Mouse (Mus musculus): Measurements from ENCODE around the gene Golm1. TPM values are rescaled to one million over a fixed set of nuclear protein-coding genes. Genes with fewer than 3 reads are reported as not detected.

Golm1 gene
- total RNA-seq, 2 experiments from 2014 or later, result 18.5 to 22.7 TPM

DNA sequence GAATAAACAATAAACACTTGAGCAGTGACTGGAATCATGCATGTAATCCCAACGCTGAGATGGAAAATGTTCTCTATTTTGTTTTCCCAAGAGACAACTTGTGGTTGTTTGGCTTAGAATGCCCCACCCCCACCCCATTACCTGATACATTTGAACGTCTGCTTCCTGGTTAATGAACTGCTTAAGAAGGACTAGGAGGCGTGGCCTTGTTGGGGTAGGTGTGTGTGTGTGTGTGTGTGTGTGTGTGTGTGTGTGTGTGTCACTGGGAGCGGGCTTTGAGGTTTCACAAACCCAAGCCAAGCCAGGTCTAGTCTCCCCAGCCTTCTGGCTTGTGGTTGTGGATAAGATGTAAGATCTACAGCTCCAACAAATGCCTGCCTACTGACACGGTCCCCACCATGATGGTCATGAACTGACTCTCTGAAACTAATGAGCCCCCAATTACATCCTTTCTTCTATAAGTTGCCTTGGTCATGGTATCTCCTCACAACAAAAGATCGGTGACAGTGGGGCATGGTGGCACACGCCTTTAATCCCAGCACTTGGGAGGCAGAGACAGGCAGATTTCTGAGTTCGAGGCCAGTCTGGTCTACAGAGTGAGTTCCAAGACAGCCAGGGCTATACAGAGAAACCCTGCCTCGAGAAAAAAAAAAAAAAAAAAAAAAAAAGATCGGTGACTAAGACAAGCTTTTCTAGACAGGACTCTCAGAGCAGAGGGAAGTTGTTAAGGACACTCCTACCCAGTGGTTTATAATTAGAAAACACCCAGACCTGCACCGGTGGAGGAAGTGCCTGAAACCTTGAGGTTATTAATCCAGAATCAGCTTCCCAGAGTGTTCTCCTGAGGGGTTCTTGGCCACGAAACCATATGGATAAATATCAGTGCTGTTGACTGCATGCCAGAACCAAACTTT is 962 bp upstream of the Golm1 start:
- peak in 1 of 2 experiments; percentile 17 for DNase-seq (ENCODE audit: low spot score in 2 of 2)

DNA sequence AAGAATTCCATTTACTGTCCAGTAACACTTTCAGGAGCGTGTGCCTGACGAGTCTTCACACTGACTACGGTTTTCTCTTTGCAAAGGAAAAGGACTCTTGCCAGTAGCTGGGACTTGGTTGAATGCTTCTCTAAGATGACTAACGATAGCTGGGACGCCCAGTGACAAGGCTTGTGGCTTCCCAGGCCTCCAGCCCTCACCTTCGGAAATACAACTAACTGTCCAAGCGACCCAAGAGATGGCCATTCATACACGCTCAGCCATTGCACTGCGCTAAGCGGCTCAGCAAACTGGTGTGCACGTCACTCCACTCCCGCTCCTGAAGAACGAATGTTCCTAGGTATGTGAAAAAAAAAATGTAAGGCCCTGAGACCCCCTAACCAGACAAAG is 855 bp downstream of the Golm1 start:
- no peak for DNase-seq (ENCODE audit: low spot score in 2 of 2)

DNA sequence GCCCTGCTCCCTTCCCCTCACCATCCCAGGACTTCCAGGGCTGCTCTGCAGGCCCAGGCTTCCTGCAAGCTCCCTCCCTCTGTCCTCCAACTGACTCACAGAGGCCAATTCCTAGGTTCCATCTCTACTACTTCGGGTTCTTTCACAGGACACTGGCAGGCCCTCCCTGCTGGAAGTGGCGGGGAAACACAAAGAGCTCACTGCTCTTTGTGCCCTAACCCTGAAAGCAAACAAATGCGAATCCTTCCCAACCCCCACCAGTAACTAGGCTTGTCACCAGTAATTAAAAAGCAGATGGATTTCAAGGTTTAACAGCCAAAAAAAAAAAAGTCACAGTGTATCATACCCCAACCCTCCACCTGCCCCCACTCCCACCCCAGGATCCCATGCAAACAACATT is 1.4 kb downstream of the Golm1 start:
- DNase-seq (ENCODE audit: low spot score in 2 of 2), result no peak

DNA sequence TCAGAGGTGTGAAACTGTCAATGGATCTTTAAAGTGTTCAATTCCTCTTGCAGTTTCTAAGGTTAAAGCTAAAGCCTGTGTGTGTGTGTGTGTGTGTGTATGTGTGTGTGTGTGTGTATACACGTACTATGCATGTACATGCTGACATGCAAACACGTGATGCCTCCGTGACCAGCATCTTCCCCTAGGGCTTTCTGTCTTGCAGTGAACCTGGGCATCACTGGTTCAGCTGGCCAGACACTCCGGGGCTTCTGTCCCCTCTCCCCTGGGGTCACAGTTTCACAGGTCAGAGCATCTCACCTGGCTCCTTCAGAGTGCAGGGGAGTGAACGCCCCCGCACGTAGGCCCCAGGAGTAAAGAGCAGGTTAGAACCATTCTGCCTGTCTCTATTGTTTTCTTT is 2.0 kb downstream of the Golm1 start:
- no peak for DNase-seq (ENCODE audit: low spot score in 2 of 2)

DNA sequence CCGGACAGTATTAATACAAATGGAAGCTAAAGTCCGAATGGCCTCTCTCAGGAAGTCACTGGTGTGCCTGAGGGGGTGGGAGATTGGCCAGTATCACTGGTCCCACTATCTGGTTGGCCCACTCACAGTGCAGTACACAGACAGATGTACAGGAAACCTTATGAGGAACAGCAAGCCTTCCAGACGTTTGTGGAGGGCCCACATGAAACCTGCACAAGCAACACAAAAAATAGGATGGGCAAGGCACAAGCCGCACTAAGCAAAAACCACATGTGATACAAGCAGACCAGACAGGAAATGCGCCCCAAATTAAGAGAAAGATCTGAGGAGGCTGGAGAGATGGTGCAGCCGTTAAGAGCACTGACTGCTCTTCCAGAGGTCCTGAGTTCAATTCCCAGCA is 3.4 kb downstream of the Golm1 start:
- no peak for DNase-seq (ENCODE audit: low spot score in 2 of 2)

DNA sequence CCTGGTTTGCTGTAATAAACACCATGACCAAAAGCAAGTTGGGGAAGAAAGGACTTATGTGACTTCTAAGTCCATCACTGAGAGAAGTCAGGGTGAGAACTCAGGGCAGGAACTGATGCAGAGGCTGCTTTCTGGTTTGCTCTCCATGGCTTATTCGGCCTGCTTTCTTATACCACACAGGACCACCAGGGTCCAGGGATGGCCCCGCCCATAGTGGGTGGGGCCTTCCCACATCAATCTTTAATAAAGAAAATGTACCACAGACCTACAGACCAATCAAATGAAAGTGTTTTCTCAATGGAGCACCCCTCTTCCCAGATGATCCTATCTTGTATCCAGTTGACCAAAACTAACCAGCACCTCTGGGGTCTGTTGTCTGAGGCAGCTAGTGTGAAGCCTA is 4.1 kb downstream of the Golm1 start:
- DNase-seq (ENCODE audit: low spot score in 2 of 2), result no peak

DNA sequence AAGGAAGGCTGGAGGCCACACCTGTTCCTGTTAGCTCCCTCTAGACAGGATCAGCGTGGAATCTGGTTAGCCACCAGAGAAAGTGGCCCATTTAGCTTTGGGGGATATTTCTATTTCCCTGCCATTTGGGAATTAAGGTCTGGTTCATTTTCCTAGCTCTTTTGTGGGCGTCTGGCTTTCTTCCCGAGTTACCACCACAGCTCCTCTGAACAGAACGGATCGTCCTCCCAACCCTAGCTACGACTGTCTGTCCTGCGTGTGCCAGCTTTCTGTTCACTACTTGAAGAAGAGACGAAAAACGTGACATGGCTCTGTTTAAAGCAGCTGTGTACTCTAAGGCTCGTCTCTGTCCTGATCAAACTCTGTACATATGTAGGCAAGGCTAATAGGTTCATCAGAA is 5.7 kb downstream of the Golm1 start:
- DNase-seq (ENCODE audit: low spot score in 2 of 2), result no peak

DNA sequence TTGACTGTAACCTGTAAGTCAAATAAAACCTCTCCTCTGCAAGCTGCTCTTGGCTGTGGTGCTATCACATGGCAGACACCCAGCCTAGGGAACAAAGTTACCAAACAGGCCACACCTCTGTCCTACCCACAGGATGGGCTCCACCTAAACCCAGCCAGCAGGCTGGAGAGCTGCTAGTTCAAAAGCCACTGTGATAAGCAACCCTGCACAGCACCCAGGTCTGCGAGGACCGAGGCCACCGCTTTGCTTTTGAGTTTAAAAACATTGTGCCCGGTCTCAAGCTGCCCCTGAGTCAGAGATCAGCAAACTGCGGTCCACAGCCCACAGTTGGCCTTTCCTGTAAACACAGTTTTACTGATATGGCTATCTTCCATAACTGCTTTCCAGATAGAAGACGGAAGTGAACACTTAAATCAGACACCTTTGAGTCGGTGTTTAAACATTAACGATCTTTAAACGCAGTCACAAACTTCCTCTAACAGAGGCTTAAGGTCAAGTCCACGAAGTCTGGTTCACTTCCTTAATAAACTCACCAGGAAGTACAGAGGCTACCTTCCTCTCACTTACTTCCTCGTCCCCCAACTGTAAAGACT is 7.0 kb downstream of the Golm1 start:
- no peak for DNase-seq (ENCODE audit: low spot score in 2 of 2)

DNA sequence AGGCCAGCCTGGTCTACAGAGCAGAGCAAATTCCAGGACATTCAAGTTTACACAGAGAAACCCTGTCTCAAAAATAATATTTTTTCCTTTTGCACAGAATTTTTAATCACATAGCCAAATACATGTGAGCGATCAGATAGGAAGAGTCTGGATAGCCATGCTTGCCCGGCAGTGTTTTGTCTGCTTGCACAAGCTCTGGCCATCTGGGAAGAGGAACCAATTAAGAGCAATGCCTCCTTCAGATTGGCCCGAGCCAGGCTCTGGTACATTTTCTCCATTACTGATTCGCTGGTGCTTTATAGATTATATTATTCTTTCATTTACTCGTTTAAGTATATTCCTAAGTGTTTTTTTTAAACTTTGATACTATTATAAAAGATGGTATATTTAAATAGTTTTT is 7.8 kb downstream of the Golm1 start:
- DNase-seq (ENCODE audit: low spot score in 2 of 2), result no peak

DNA sequence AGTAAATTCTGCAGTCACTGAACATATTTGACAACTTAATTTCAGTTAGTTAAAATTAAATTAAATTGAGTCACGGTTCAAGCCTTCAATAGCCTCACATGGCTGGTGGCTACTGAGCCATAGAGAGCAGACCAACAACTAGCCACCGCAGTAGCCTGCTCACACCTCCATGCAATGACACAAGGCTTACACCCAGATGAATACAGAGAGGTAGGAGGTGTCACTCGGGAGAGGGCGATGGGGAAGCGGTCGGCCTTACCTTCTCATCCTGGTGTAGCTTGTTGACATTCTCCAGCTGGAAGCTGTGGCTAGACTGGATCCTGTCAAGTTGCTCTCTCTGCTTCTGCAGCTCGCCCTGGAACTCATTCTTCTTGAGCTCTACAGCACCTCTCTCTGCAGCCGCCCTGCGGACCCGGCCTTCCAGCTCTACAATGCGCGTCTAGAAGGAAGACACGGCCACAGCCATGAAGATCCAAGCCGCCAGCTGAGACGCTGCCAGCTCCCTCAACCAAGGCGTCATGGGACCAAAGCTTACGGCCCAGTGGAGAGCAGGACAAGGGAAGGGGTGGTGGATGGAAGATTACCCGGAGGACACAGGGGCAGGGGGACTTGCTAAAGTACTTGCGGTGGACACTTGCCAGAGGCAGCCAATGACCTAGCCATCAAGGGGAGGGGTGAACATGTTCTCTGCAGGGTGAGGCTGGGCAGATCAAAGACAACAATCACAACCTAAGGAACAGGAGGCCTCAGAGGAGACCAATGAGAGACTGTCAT is 11.5 kb downstream of the Golm1 start:
- DNase-seq (ENCODE audit: low spot score in 2 of 2), result no peak

DNA sequence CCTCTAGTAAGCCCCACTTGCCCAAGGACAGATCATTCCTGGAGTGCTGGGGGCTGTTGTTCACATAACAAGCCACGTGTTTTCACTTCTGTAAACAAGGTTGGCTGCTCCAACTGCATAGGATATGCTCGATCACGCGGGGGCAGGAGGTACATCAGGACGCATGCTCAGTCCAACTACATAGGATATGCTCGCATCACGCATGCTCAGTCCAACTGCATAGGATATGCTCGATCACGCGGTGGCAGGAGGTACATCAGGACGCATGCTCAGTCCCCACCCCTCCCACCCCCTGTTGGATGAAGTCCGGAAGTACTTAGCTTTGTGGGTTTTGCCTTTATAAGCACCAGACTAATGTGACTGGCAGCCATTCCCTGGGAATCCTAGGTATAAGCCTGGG is 13.6 kb downstream of the Golm1 start:
- DNase-seq (ENCODE audit: low spot score in 2 of 2), result no peak

DNA sequence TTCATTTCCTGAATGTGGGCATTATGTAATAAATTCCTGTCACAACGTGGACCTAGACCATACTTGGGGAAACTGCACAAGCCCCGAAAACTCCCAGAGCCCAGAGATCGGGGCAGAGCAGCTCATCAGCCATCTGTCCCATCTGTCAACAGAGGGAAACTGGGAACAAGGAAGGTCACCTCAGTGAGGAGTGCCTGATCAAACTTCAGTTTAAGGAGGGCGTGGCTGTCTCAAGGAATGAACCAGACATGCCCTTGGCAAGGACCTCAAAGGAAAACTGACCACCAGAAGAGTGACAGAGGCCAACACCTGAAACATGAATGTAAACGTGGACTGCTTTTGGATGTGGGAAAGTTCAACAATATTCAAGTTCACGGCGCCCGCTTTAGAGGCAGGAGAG is 14.2 kb downstream of the Golm1 start:
- DNase-seq (ENCODE audit: low spot score in 2 of 2), result no peak

DNA sequence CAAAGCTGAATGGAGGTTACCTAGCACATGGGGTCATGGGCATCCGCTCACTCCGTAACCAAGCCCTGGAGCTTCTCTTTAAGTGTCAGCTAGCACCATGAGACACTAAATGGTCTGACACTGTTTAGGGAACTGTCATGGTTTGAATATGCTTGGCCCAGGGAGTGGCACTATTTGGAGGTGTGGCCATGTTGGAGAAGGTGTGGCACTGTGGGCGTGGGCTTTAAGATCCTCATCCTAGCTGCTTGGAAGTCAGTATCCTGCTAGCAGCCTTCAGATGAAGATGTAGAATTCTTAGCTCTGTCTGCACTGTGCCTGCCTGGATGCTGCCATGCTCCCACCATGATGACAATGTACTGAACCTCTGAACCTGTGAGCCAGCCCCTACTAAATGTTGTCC is 15.2 kb downstream of the Golm1 start:
- DNase-seq (ENCODE audit: low spot score in 2 of 2), result no peak

DNA sequence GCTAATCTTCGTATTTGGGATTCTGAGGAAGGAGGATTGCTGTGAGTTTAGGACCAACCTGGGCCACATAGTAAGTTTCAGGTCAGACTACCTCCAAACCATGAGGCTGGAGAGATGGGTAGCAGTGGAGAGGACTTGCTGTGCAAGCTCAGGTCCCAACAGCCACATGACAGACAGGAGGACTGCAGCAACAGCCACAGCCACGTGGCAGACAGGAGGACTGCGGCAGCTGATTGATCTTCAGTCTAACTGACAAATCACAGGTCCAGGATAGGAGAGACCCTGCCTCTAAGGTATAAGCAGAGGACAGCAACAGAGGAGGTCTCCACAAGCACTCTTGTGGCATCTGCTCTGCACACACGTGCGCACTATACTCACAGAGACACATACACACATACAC is 17.8 kb downstream of the Golm1 start:
- no peak for DNase-seq (ENCODE audit: low spot score in 2 of 2)

DNA sequence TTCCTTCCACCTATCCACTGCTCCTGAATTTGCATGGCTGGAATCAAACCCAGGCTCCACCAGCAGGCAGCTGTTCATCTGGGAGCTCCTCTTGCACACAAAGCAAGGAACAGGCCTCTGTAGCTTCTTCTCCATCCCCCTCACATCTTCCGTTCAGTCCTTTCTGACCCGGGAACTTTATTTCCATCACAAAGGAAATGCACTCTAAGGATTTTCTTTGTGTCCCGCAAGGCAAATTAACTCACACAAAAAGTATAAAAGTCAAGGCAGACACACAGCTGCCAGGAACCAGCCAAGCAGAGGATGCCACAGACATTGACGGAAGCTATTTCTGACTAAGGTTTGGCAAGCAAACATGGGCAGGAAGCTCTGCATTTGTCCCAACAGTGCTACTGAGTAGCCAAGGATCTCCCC is 18.6 kb downstream of the Golm1 start:
- DNase-seq (ENCODE audit: low spot score in 2 of 2), result no peak

DNA sequence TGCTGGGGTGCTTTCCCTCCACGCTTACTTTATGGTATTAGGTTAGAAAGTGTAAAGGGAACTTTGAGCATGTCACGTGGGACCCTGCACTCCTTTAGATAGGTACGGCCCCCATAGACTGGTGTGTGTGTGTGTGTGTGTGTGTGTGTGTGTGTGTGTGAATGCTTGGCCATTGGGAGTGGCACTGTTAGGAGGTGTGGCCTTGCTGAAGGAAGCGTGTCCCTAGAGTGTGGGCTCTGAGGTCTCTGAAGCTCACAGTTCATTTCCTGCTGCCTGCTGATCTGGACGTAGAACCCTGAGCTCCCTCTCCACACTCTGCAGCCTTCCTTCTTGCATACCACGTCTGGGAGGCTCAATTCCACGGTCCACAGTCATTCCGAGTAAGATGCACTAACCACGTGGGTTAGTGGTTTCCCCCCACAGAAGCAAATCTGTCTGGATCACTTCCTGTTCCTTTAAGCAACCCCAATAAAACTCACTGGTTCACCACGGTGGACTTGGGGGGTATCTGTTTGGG is 19.2 kb downstream of the Golm1 start:
- no peak for DNase-seq (ENCODE audit: low spot score in 2 of 2)

DNA sequence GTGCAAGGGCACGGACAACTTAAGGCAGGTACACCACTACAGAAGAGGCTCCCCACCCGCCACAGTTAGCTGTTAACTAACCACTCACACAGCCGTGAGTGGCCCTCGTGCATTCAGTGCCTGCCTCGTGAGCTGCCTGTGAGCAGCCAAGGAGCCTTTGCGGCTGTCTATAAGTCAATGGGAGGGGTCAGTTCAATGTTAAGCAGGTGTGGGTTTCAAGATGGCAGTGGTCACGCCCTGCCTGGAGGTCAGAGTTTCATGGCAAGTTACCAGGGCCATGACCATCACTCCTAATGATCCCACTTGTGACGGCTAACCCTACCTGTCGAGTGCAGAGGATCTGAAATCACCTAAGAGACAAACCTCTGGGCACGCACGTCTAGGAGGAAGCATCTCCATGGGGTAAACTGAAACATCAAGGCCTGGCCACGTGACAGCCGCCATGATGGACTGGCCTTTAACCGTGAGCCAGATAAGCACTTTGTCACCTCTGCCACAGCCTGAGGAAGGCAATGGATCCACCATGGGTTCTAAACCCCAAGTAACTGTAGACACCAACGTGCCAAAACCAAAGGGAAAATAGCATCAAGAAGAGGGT is 19.8 kb downstream of the Golm1 start:
- no peak for DNase-seq (ENCODE audit: low spot score in 2 of 2)

DNA sequence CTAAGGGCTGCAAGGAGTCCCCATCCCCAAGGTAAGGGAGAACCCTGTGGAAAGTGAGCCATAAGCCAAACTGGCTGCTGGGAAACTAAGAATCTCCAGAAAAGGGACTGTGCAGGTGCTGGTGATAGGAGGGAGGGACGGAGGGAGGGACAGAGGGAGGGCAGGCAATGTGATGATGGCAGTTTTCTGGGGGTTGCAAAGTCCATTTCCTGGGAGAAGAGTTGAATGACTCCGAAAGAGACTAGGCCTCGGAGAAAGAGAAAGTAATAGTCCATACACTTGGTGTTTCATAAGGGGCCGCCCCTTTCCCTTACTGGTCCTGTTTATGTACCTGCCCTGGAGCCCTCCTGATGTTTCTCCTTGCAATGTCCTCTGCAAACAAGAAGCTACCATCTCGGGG is 21.1 kb downstream of the Golm1 start:
- DNase-seq (ENCODE audit: low spot score in 2 of 2), result no peak

DNA sequence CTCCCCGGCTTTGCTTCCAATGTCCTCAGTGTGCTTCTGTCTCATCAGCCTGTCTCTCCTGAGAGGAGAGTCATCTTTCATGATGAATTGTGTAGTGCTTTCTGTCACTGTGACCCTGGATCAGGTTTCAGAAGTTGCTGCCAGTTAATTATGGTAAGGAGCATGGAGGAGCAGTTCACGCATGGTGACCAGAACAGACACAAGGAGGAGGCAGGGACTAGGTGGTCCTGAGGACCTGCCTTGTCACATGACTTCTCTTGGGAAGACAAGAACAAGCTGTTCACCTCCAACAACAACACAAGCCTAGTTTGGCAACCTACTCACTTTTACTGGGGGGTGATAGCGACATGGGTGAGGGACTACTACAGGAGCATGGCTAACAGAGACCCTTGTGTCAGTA is 22.5 kb downstream of the Golm1 start:
- DNase-seq (ENCODE audit: low spot score in 2 of 2), result no peak

DNA sequence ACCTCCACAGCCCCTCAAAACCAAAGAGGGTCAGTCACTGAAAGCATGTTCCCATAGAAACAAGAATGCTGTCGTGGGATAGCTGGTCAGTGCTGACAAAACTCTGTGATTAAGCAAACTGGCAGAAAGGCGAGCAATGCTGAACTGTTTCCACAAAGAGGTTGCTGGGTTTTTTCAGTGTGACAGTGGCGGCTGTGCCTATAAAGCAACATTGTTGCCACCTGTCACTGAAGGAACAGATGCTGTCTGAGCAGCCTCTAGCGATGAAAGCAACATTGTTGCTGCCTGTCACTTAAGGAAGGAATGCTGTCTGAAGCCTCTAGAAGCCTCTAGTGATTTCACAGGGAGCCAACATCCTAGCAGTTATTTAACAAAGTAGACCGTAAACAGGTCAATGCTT is 23.0 kb downstream of the Golm1 start:
- DNase-seq (ENCODE audit: low spot score in 2 of 2), result no peak

DNA sequence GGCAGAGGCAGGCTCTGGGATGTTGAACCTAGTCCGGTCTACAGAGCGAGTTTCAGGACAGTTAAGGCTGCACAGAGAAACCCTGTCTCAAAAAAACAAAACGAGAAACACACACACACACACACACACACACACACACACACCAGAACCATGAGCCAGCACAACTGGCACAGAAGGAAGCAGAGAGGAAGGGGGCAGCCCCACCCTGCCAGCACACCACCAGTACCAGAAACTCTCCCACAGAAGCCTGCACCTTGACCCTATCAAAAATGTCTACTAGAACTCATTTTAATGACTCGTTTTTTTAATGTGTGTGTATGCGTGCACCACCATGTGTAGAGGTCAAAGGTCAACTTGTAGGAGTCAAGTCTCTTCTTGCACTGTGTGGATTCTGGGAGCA is 25.8 kb downstream of the Golm1 start:
- DNase-seq (ENCODE audit: low spot score in 2 of 2), result no peak

DNA sequence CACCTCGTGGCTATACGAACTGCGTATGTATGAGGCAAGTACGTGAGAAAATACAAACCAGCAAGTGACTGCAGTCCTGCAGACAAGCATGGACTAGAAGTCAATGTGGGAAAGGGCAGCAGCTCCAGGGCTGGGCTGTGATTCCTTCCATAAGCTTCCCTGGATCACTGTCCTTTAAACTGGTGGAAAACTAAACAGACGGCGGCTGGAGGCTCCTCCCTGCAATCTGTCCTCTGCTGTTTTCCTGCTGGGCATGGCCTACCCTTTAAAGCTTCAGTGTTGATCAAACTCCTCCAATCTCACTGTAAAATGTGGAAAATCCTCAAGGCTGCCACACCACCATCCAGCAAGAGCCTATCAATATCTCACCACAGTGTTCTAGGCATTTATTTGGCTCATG is 27.0 kb downstream of the Golm1 start:
- no peak for DNase-seq (ENCODE audit: low spot score in 2 of 2)

Measured in adrenal gland, postnatal 4 days (tissue).